Mouse (Mus musculus): ENCODE results near the gene Mrln. TPM values are rescaled to one million over a fixed set of nuclear protein-coding genes. Genes with fewer than 3 reads are reported as not detected.
A peak's percentile ranks its signal among the peaks of the same experiment; 100 is the strongest.

Mrln gene
- polyA plus RNA-seq, 1 experiment from 2014 or later = 23.9 TPM

- H3K4me2 ChIP-seq (replicated peaks) = no peak overlapping the region
- no peaks in the 10 kb centered on the region for H3K9me3 ChIP-seq (replicated peaks)
- WGBS = 74% methylated on average over 6 of the region's 6 CpGs
- H3K4me3 ChIP-seq (replicated peaks) = no peak overlapping the region
- H3K4me1 ChIP-seq = no peaks in the 10 kb centered on the region
- H3K9ac ChIP-seq = no peak overlapping the region
- no peak for ATAC-seq (ENCODE audit: insufficient number of reproducible peaks, low FRiP score, low TSS enrichment, low read depth)
- H3K27ac ChIP-seq (replicated peaks) = no peak overlapping the region
- H3K36me3 ChIP-seq = no peaks in the 10 kb centered on the region
- H3K27me3 ChIP-seq = no peaks in the 10 kb centered on the region
Observed at GRCm38 (mm10) chr10:70225760-70226159, 21.3 kb downstream of the Mrln start.

GRCm38 (mm10) chr10:70226608-70227007 lies 22.1 kb downstream of the Mrln start:
- H3K27ac ChIP-seq (replicated peaks) = no peak overlapping the region
- ATAC-seq (ENCODE audit: insufficient number of reproducible peaks, low FRiP score, low TSS enrichment, low read depth) = no peak

GRCm38 (mm10) chr10:70230352-70230751 lies 25.9 kb downstream of the Mrln start:
- Histone ChIP-seq H3K9ac (no peak overlapping the region), H3K4me3 (replicated peaks) (no peak overlapping the region), H3K9me3 (replicated peaks) (no peaks in the 10 kb centered on the region), H3K36me3 (no peaks in the 10 kb centered on the region), H3K27ac (replicated peaks) (no peak overlapping the region), H3K27me3 (no peaks in the 10 kb centered on the region), H3K4me1 (no peaks in the 10 kb centered on the region), H3K4me2 (replicated peaks) (no peak overlapping the region)
- ATAC-seq (ENCODE audit: insufficient number of reproducible peaks, low FRiP score, low TSS enrichment, low read depth) = no peak
- 76% methylated on average over 6 of the region's 6 CpGs for WGBS

More at GRCm38 (mm10) chr10:70226608-70227007, 22.1 kb downstream of the Mrln start:
- H3K9ac ChIP-seq = no peak overlapping the region
- H3K27me3 ChIP-seq = no peaks in the 10 kb centered on the region
- no peaks in the 10 kb centered on the region for H3K36me3 ChIP-seq
- H3K4me1 ChIP-seq = no peaks in the 10 kb centered on the region
- H3K4me2 ChIP-seq (replicated peaks) = no peak overlapping the region
- H3K9me3 ChIP-seq (replicated peaks) = no peaks in the 10 kb centered on the region
- H3K4me3 ChIP-seq (replicated peaks) = no peak overlapping the region

- H3K27me3 ChIP-seq = 0 out of 2 replicates have a peak, but pooled peaks cover 3% of the 10 kb centered on the region
- WGBS = 70% methylated on average over 2 of the region's 2 CpGs
Observed at GRCm38 (mm10) chr10:70237936-70238335, 33.5 kb downstream of the Mrln start.

GRCm38 (mm10) chr10:70242751-70243444 lies 38.4 kb downstream of the Mrln start:
- no peak overlapping the region for H3K4me3 ChIP-seq (replicated peaks)
- 40% methylated on average over 8 of the region's 8 CpGs for WGBS
- H3K36me3 ChIP-seq = no peaks in the 10 kb centered on the region
- no peak overlapping the region for H3K27ac ChIP-seq (replicated peaks)
- no peak overlapping the region for H3K4me2 ChIP-seq (replicated peaks)
- ATAC-seq (ENCODE audit: insufficient number of reproducible peaks, low FRiP score, low TSS enrichment, low read depth) = no peak
- H3K9me3 ChIP-seq (replicated peaks) = no peaks in the 10 kb centered on the region
- peaks cover 18% of the 10 kb centered on the region for H3K4me1 ChIP-seq
- H3K9ac ChIP-seq = no peak overlapping the region
- H3K27me3 ChIP-seq = peaks cover 32% of the 10 kb centered on the region

More at GRCm38 (mm10) chr10:70237936-70238335, 33.5 kb downstream of the Mrln start:
- no peaks in the 10 kb centered on the region for H3K36me3 ChIP-seq
- H3K4me3 ChIP-seq (replicated peaks) = no peak overlapping the region
- H3K4me2 ChIP-seq (replicated peaks) = no peak overlapping the region
- H3K9ac ChIP-seq = no peak overlapping the region
- H3K9me3 ChIP-seq (replicated peaks) = no peaks in the 10 kb centered on the region
- no peak for ATAC-seq (ENCODE audit: insufficient number of reproducible peaks, low FRiP score, low TSS enrichment, low read depth)
- H3K4me1 ChIP-seq = no peaks in the 10 kb centered on the region
- no peak overlapping the region for H3K27ac ChIP-seq (replicated peaks)

- Histone ChIP-seq H3K4me1 (peaks cover 18% of the 10 kb centered on the region), H3K9ac (peak within 1 kb of the TSS; percentile 48), H3K4me3 (replicated peaks) (peak within 1 kb of the TSS; percentile 58), H3K27ac (replicated peaks) (no peak within 1 kb of the TSS), H3K4me2 (replicated peaks) (peak within 1 kb of the TSS; percentile 95), H3K9me3 (replicated peaks) (no peaks in the 10 kb centered on the region), H3K27me3 (peaks cover 32% of the 10 kb centered on the region), H3K36me3 (no peaks in the 10 kb centered on the region)
- peak; percentile 84 for ATAC-seq (ENCODE audit: insufficient number of reproducible peaks, low FRiP score, low TSS enrichment, low read depth)
- WGBS = under 1% methylated on average over 54 of the region's 54 CpGs
Observed at GRCm38 (mm10) chr10:70244921-70245558, 40.6 kb downstream of the Mrln start, which contains the start of gene Slc16a9. Slc16a9 (plus strand) TSS chr10:70245100.

- peak overlapping the region; percentile 48 for H3K9ac ChIP-seq
- peaks cover 32% of the 10 kb centered on the region for H3K27me3 ChIP-seq
- peaks cover 18% of the 10 kb centered on the region for H3K4me1 ChIP-seq
- H3K4me2 ChIP-seq (replicated peaks) = peak overlapping the region; percentile 95
- WGBS = 2% methylated on average over 16 of the region's 16 CpGs
- no peaks in the 10 kb centered on the region for H3K9me3 ChIP-seq (replicated peaks)
- H3K27ac ChIP-seq (replicated peaks) = no peak overlapping the region
- H3K36me3 ChIP-seq = no peaks in the 10 kb centered on the region
- ATAC-seq (ENCODE audit: insufficient number of reproducible peaks, low FRiP score, low TSS enrichment, low read depth) = no peak
- peak overlapping the region; percentile 58 for H3K4me3 ChIP-seq (replicated peaks)
Observed at GRCm38 (mm10) chr10:70245559-70245945, 41.1 kb downstream of the Mrln start.

- 37% methylated on average over 9 of the region's 9 CpGs for WGBS
- Histone ChIP-seq H3K27me3 (peaks cover 32% of the 10 kb centered on the region), H3K36me3 (no peaks in the 10 kb centered on the region), H3K9ac (no peak overlapping the region), H3K4me3 (replicated peaks) (peak overlapping the region; percentile 58), H3K4me1 (peaks cover 18% of the 10 kb centered on the region), H3K9me3 (replicated peaks) (no peaks in the 10 kb centered on the region), H3K4me2 (replicated peaks) (peak overlapping the region; percentile 95; the same call in 1 of the 2 replicates), H3K27ac (replicated peaks) (no peak overlapping the region)
- no peak for ATAC-seq (ENCODE audit: insufficient number of reproducible peaks, low FRiP score, low TSS enrichment, low read depth)
Observed at GRCm38 (mm10) chr10:70246076-70246475, 41.6 kb downstream of the Mrln start.

- Histone ChIP-seq H3K9ac (no peak overlapping the region), H3K27ac (replicated peaks) (no peak overlapping the region), H3K4me2 (replicated peaks) (no peak overlapping the region), H3K4me1 (peaks cover 8% of the 10 kb centered on the region; the same call in 1 of the 2 replicates), H3K9me3 (replicated peaks) (no peaks in the 10 kb centered on the region), H3K27me3 (peaks cover 13% of the 10 kb centered on the region), H3K36me3 (no peaks in the 10 kb centered on the region), H3K4me3 (replicated peaks) (no peak overlapping the region)
- WGBS = 83% methylated on average over 4 of the region's 4 CpGs
- no peak for ATAC-seq (ENCODE audit: insufficient number of reproducible peaks, low FRiP score, low TSS enrichment, low read depth)
Observed at GRCm38 (mm10) chr10:70250354-70250753, 45.9 kb downstream of the Mrln start.

- no peaks in the 10 kb centered on the region for H3K36me3 ChIP-seq
- no peaks in the 10 kb centered on the region for H3K9me3 ChIP-seq (replicated peaks)
- peaks cover 4% of the 10 kb centered on the region; the same call in 1 of the 2 replicates for H3K4me1 ChIP-seq
- no peak overlapping the region for H3K4me2 ChIP-seq (replicated peaks)
- no peak overlapping the region for H3K4me3 ChIP-seq (replicated peaks)
- peaks cover 9% of the 10 kb centered on the region for H3K27me3 ChIP-seq
- H3K9ac ChIP-seq = no peak overlapping the region
- WGBS = 81% methylated on average over 6 of the region's 6 CpGs
- H3K27ac ChIP-seq (replicated peaks) = no peak overlapping the region
- ATAC-seq (ENCODE audit: insufficient number of reproducible peaks, low FRiP score, low TSS enrichment, low read depth) = no peak
Observed at GRCm38 (mm10) chr10:70250766-70251165, 46.3 kb downstream of the Mrln start.

GRCm38 (mm10) chr10:70254666-70255065 lies 50.2 kb downstream of the Mrln start:
- Histone ChIP-seq H3K27me3 (no peaks in the 10 kb centered on the region), H3K4me2 (replicated peaks) (no peak overlapping the region), H3K4me1 (no peaks in the 10 kb centered on the region), H3K9me3 (replicated peaks) (no peaks in the 10 kb centered on the region), H3K9ac (no peak overlapping the region), H3K27ac (replicated peaks) (no peak overlapping the region), H3K36me3 (no peaks in the 10 kb centered on the region), H3K4me3 (replicated peaks) (no peak overlapping the region)
- 70% methylated on average over 4 of the region's 4 CpGs for WGBS
- no peak for ATAC-seq (ENCODE audit: insufficient number of reproducible peaks, low FRiP score, low TSS enrichment, low read depth)

Data from embryonic facial prominence, embryonic 15.5 days (tissue).